ENCODE assay signal across 18 mouse cellular contexts in genomic region chr4:31835051-31835450, GRCm38 (mm10).
DNase-seq lines count a peak whose midpoint lies in the region; ATAC-seq lines count a peak whose summit lies in the region.
"Had no signal": no experiment of that assay in that cellular context is flagged by ENCODE, and none has a peak within 500 bp of the region (broad histone marks: within the 10 kb centered on the region; RNA-seq: fewer than 3 reads in every experiment).

No protein-coding gene starts in this region.

- peak; percentile 40; the same call in 1 of the 2 replicates for ATAC-seq in forebrain, embryonic 11.5 days (replicated peaks; ENCODE audit: low FRiP score)
- no peak for ATAC-seq in forebrain, embryonic 13.5 days
- ATAC-seq in heart, embryonic 16.5 days (replicated peaks; ENCODE audit: extremely low read depth, insufficient read depth, low FRiP score): no peak
- ATAC-seq: activated CD4-positive, CD25-positive, alpha-beta regulatory T cell, adult 4 months; CD4-positive, CD25-positive, alpha-beta regulatory T cell, adult 4 months had no signal

- H3K36me3 ChIP-seq in forebrain, embryonic 11.5 days (ENCODE audit: control insufficient read depth, insufficient read depth, low read length): no peaks in the 10 kb centered on the region
- H3K36me3 ChIP-seq in forebrain, embryonic 13.5 days (ENCODE audit: poor library complexity, severe bottlenecking): no peaks in the 10 kb centered on the region
- H3K36me3 ChIP-seq in heart, embryonic 16.5 days (ENCODE audit: control insufficient read depth, insufficient read depth): no peaks in the 10 kb centered on the region
- H3K36me3 ChIP-seq: embryonic facial prominence, embryonic 15.5 days; heart, embryonic 15.5 days; hindbrain, embryonic 12.5 days had no signal

- DNase-seq in forebrain, embryonic 11.5 days (ENCODE audit: low spot score): no peak
- DNase-seq in heart, postnatal 4 days: no peak
- DNase-seq in retina, postnatal 1 day: peak; percentile 45
- DNase-seq in retina, embryonic 14.5 days (ENCODE audit: low spot score): no peak
- no peak for DNase-seq in left cerebral cortex, postnatal 10 days (ENCODE audit: extremely low spot score in 1 of 2, low spot score in 2 of 2)
- DNase-seq: adrenal gland, postnatal 10 days; cerebellum, adult 9-10 months; gastrocnemius, postnatal 25 days; lung, adult 18-20 months; thymus, postnatal 14 days had no signal

- peaks cover 4% of the 10 kb centered on the region; the same call in 1 of the 2 replicates for H3K4me1 ChIP-seq in forebrain, embryonic 11.5 days (replicated peaks; ENCODE audit: control insufficient read depth, insufficient read depth, low read length)
- peaks cover 21% of the 10 kb centered on the region for H3K4me1 ChIP-seq in forebrain, embryonic 13.5 days
- H3K4me1 ChIP-seq in heart, embryonic 16.5 days (ENCODE audit: control insufficient read depth, insufficient read depth, low read length): peaks cover 22% of the 10 kb centered on the region
- H3K4me1 ChIP-seq: embryonic facial prominence, embryonic 15.5 days had no signal

- no peaks in the 10 kb centered on the region for H3K9me3 ChIP-seq in forebrain, embryonic 11.5 days (ENCODE audit: control insufficient read depth, low read length)
- H3K9me3 ChIP-seq in forebrain, embryonic 13.5 days (replicated peaks): no peaks in the 10 kb centered on the region
- H3K9me3 ChIP-seq in heart, embryonic 16.5 days (replicated peaks; ENCODE audit: control insufficient read depth, low read length): no peaks in the 10 kb centered on the region
- H3K9me3 ChIP-seq: embryonic facial prominence, embryonic 15.5 days; heart, embryonic 15.5 days; hindbrain, embryonic 12.5 days had no signal

- no peak overlapping the region for H3K27ac ChIP-seq in forebrain, embryonic 11.5 days (ENCODE audit: low read depth, low read length)
- no peak overlapping the region for H3K27ac ChIP-seq in forebrain, embryonic 13.5 days
- H3K27ac ChIP-seq in heart, embryonic 16.5 days (ENCODE audit: low read length): no peak overlapping the region
- H3K27ac ChIP-seq: embryonic facial prominence, embryonic 15.5 days; heart, embryonic 15.5 days; hindbrain, embryonic 12.5 days had no signal

- intact Hi-C loops in left cerebral cortex, postnatal 10 days (cut with DNase I): no loop called here

- WGBS in forebrain, embryonic 11.5 days: 18% methylated on average over 5 of the region's 5 CpGs
- 13% methylated on average over 5 of the region's 5 CpGs for WGBS in forebrain, embryonic 13.5 days
- 14% methylated on average over 5 of the region's 5 CpGs for WGBS in heart, embryonic 16.5 days

- no peak overlapping the region for H3K4me2 ChIP-seq in forebrain, embryonic 11.5 days (ENCODE audit: low read depth, low read length, severe bottlenecking)
- no peak overlapping the region for H3K4me2 ChIP-seq in forebrain, embryonic 13.5 days
- 0 out of 2 replicates have a peak overlapping the region, but pooled peaks have one; percentile 24 for H3K4me2 ChIP-seq in heart, embryonic 16.5 days (ENCODE audit: low read depth, low read length)
- H3K4me2 ChIP-seq: embryonic facial prominence, embryonic 15.5 days; heart, embryonic 15.5 days; hindbrain, embryonic 12.5 days; liver, embryonic 11.5 days had no signal

- no peaks in the 10 kb centered on the region for H3K27me3 ChIP-seq in forebrain, embryonic 11.5 days (ENCODE audit: control insufficient read depth, insufficient read depth, low read length)
- no peaks in the 10 kb centered on the region for H3K27me3 ChIP-seq in forebrain, embryonic 13.5 days
- no peaks in the 10 kb centered on the region for H3K27me3 ChIP-seq in heart, embryonic 16.5 days (ENCODE audit: control insufficient read depth, insufficient read depth, low read length)
- H3K27me3 ChIP-seq: embryonic facial prominence, embryonic 15.5 days; heart, embryonic 15.5 days; hindbrain, embryonic 12.5 days had no signal

- no peak overlapping the region for H3K4me3 ChIP-seq in forebrain, embryonic 11.5 days (ENCODE audit: low read depth, low read length)
- no peak overlapping the region for H3K4me3 ChIP-seq in forebrain, embryonic 13.5 days
- no peak overlapping the region for H3K4me3 ChIP-seq in heart, embryonic 16.5 days (ENCODE audit: low read length)
- H3K4me3 ChIP-seq: embryonic facial prominence, embryonic 15.5 days; heart, embryonic 15.5 days; hindbrain, embryonic 12.5 days had no signal

- H3K9ac ChIP-seq in forebrain, embryonic 11.5 days (ENCODE audit: low read length): no peak overlapping the region
- no peak overlapping the region for H3K9ac ChIP-seq in forebrain, embryonic 13.5 days
- peak overlapping the region; percentile 34; the same call in 1 of the 2 replicates for H3K9ac ChIP-seq in heart, embryonic 16.5 days (ENCODE audit: low read length)
- H3K9ac ChIP-seq: embryonic facial prominence, embryonic 15.5 days; heart, embryonic 15.5 days; hindbrain, embryonic 12.5 days had no signal
